ENCODE assay signal across 36 mouse cellular contexts in the genomic region with DNA sequence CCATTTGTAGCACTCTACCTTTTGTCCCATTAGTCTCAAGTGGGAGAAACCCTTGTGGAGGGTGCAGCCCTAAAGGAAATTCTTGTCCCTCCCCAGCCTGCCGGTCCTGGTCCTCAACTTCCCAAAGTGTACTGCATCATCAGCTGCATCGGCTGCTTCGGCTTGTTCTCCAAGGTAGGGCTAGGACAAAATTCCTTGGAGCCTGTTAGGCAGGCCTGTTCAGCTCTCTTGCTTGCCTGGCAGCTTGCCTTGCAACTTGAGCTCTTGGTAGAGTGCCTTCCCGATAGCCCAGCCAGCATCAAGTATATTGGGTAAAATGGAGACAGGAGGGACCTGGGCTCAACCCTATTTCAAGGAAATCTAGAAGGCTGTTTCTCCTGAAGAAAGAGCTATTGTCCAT. TPM values are rescaled to one million over a fixed set of nuclear protein-coding genes. Genes with fewer than 3 reads are reported as not detected.
A peak's percentile ranks its signal among the peaks of the same experiment; 100 is the strongest.
DNase-seq lines count a peak whose midpoint lies in the region; ATAC-seq and TF ChIP-seq lines count a peak whose summit lies in the region.
"Had no signal": no experiment of that assay in that cellular context is flagged by ENCODE, and none has a peak within 500 bp of the region (broad histone marks: within the 10 kb centered on the region; RNA-seq: fewer than 3 reads in every experiment).

No protein-coding gene starts in this region.

- H3K27ac ChIP-seq in lung, postnatal 0 days (ENCODE audit: low read length), result no peak overlapping the region
- H3K27ac ChIP-seq in hindbrain, embryonic 16.5 days (ENCODE audit: low read depth, low read length), result no peak overlapping the region
- H3K27ac ChIP-seq: embryonic facial prominence, embryonic 12.5 days; forebrain, embryonic 10.5 days; forebrain, embryonic 15.5 days; hindbrain, embryonic 12.5 days; limb, embryonic 10.5 days; limb, embryonic 15.5 days; liver, embryonic 14.5 days; lung, embryonic 15.5 days; neural tube, embryonic 12.5 days had no signal

- ATAC-seq in lung, postnatal 0 days, result peak; percentile 43
- no peak for ATAC-seq in hindbrain, embryonic 16.5 days
- ATAC-seq: forebrain, embryonic 15.5 days; intestine, postnatal 0 days; midbrain, embryonic 16.5 days; Patski had no signal

- WGBS in lung, postnatal 0 days, result 59% methylated on average over 4 of the region's 4 CpGs
- 94% methylated on average over 4 of the region's 4 CpGs for WGBS in hindbrain, embryonic 16.5 days

- H3K4me2 ChIP-seq in lung, postnatal 0 days (replicated peaks; ENCODE audit: low read depth, low read length), result no peak overlapping the region
- H3K4me2 ChIP-seq in hindbrain, embryonic 16.5 days (ENCODE audit: low read length), result no peak overlapping the region
- H3K4me2 ChIP-seq: embryonic facial prominence, embryonic 12.5 days; forebrain, embryonic 15.5 days; heart, embryonic 11.5 days; hindbrain, embryonic 12.5 days; limb, embryonic 15.5 days; lung, embryonic 15.5 days; midbrain, embryonic 11.5 days; neural tube, embryonic 12.5 days had no signal

- H3K36me3 ChIP-seq in lung, postnatal 0 days (ENCODE audit: insufficient read depth, low read length), result no peaks in the 10 kb centered on the region
- no peaks in the 10 kb centered on the region for H3K36me3 ChIP-seq in hindbrain, embryonic 16.5 days (ENCODE audit: control insufficient read depth, insufficient read depth, low read length)
- H3K36me3 ChIP-seq: embryonic facial prominence, embryonic 12.5 days; forebrain, embryonic 10.5 days; forebrain, embryonic 15.5 days; G1E; hindbrain, embryonic 12.5 days; limb, embryonic 10.5 days; limb, embryonic 15.5 days; lung, embryonic 15.5 days; neural tube, embryonic 12.5 days had no signal

- no peak overlapping the region for H3K4me3 ChIP-seq in lung, postnatal 0 days (ENCODE audit: low read depth, low read length)
- no peak overlapping the region for H3K4me3 ChIP-seq in hindbrain, embryonic 16.5 days (ENCODE audit: low read length)
- H3K4me3 ChIP-seq: embryonic facial prominence, embryonic 12.5 days; forebrain, embryonic 10.5 days; forebrain, embryonic 15.5 days; hindbrain, embryonic 12.5 days; limb, embryonic 10.5 days; limb, embryonic 15.5 days; lung, embryonic 15.5 days; myocyte; neural tube, embryonic 12.5 days had no signal

- TF ChIP-seq CTCF in lung, postnatal 0 days (IDR thresholded peaks at IDR 0.05), result no peak

- H3K9me3 ChIP-seq in lung, postnatal 0 days (ENCODE audit: low read length), result no peaks in the 10 kb centered on the region
- H3K9me3 ChIP-seq in hindbrain, embryonic 16.5 days (ENCODE audit: control insufficient read depth, low read length), result no peaks in the 10 kb centered on the region
- H3K9me3 ChIP-seq: embryonic facial prominence, embryonic 12.5 days; forebrain, embryonic 10.5 days; forebrain, embryonic 15.5 days; G1E; hindbrain, embryonic 12.5 days; limb, embryonic 10.5 days; limb, embryonic 15.5 days; lung, embryonic 15.5 days; neural tube, embryonic 12.5 days had no signal

- H3K27me3 ChIP-seq in lung, postnatal 0 days (replicated peaks; ENCODE audit: insufficient read depth, low read length), result no peaks in the 10 kb centered on the region
- no peaks in the 10 kb centered on the region for H3K27me3 ChIP-seq in hindbrain, embryonic 16.5 days (replicated peaks; ENCODE audit: control insufficient read depth, insufficient read depth, low read length)
- H3K27me3 ChIP-seq: embryonic facial prominence, embryonic 12.5 days; forebrain, embryonic 15.5 days; hindbrain, embryonic 12.5 days; limb, embryonic 15.5 days; lung, embryonic 15.5 days; neural tube, embryonic 12.5 days; Patski had no signal

- no peak overlapping the region for H3K9ac ChIP-seq in lung, postnatal 0 days (replicated peaks; ENCODE audit: low read depth)
- no peak overlapping the region for H3K9ac ChIP-seq in hindbrain, embryonic 16.5 days (ENCODE audit: low read depth, low read length)
- H3K9ac ChIP-seq: embryonic facial prominence, embryonic 12.5 days; forebrain, embryonic 15.5 days; hindbrain, embryonic 12.5 days; limb, embryonic 15.5 days; liver, embryonic 14.5 days; lung, embryonic 15.5 days; neural tube, embryonic 12.5 days had no signal

- peaks cover 4% of the 10 kb centered on the region; the same call in 1 of the 2 replicates for H3K4me1 ChIP-seq in lung, postnatal 0 days (ENCODE audit: insufficient read depth, low read depth, low read length)
- H3K4me1 ChIP-seq in hindbrain, embryonic 16.5 days (ENCODE audit: control insufficient read depth, insufficient read depth, low read depth, low read length), result no peaks in the 10 kb centered on the region
- H3K4me1 ChIP-seq: embryonic facial prominence, embryonic 12.5 days; forebrain, embryonic 10.5 days; forebrain, embryonic 15.5 days; hindbrain, embryonic 12.5 days; limb, embryonic 10.5 days; limb, embryonic 15.5 days; neural tube, embryonic 12.5 days had no signal

- TF ChIP-seq EP300 in lung, postnatal 0 days (IDR thresholded peaks at IDR 0.05), result 0 out of 2 replicates have a peak, but pooled peaks have one; percentile 22

- DNase-seq in gastrocnemius, adult 18-20 months (ENCODE audit: low spot score), result peak; percentile 14
- no peak for DNase-seq in gastrocnemius, adult 8-10 months (ENCODE audit: low spot score in 2 of 2)
- DNase-seq in NIH3T3 (ENCODE audit: low read depth), result peak; percentile 20
- DNase-seq in lung, postnatal 0 days (ENCODE audit: low spot score), result peak; percentile 65
- DNase-seq in lung, postnatal 4 days, result peak; percentile 39 to 54
- DNase-seq in ovary, postnatal 36 days (ENCODE audit: low spot score), result no peak
- DNase-seq: adrenal gland, postnatal 14 days; cerebellum, adult 11 months; cerebellum, adult 9-10 months; cerebellum, postnatal 36 days; gastrocnemius, postnatal 10 days; heart, postnatal 36 days; kidney, adult 9 months; kidney, postnatal 14 days; layer of hippocampus, adult 9-11 months; retina, postnatal 1 day; right cerebral cortex, postnatal 25 days; thymus, adult 2 months; thymus, postnatal 36 days had no signal

RNA-seq across cellular contexts. Expression of a gene that starts 8.0 kb away (rescaled TPM):
- total RNA-seq in gastrocnemius, adult 18-20 months (2021), result under 1 TPM; 0.07 to 0.24 TPM
- under 1 TPM in 1 of 4 experiments, not detected in 3; 0.59 TPM for total RNA-seq in gastrocnemius, adult 8-10 months (2022)
- polyA plus RNA-seq in lung, postnatal 0 days (2015; fragmentation: Nextera tagmentation; extraction: Ambion mirVana), result 19.6 and 20.8 TPM in 2 replicates
- 0.84 and 1.2 TPM in 2 replicates for polyA plus RNA-seq in hindbrain, embryonic 16.5 days (2015; fragmentation: Nextera tagmentation; extraction: Ambion mirVana)

RNA-seq across cellular contexts. Expression of a gene that starts 57.4 kb away (rescaled TPM):
- 100 to 1,000 TPM in 1 of 2 experiments, 10 to 100 TPM in 1; 93.7 to 103 TPM for total RNA-seq in gastrocnemius, adult 18-20 months (2021)
- 100 to 1,000 TPM; 105 to 127 (median 116) TPM for total RNA-seq in gastrocnemius, adult 8-10 months (2022)
- 155 and 168 TPM in 2 replicates for polyA plus RNA-seq in lung, postnatal 0 days (2015; fragmentation: Nextera tagmentation; extraction: Ambion mirVana)
- 65.5 and 72.5 TPM in 2 replicates for polyA plus RNA-seq in hindbrain, embryonic 16.5 days (2015; fragmentation: Nextera tagmentation; extraction: Ambion mirVana)

RNA-seq across cellular contexts. Expression of a gene that starts 57.4 kb away (rescaled TPM):
- 10 to 100 TPM; 27.6 to 30.8 TPM for total RNA-seq in gastrocnemius, adult 18-20 months (2021)
- 10 to 100 TPM; 21.0 to 33.1 (median 30.7) TPM for total RNA-seq in gastrocnemius, adult 8-10 months (2022)
- 74.1 and 80.4 TPM in 2 replicates for polyA plus RNA-seq in lung, postnatal 0 days (2015; fragmentation: Nextera tagmentation; extraction: Ambion mirVana)
- 49.8 and 50.8 TPM in 2 replicates for polyA plus RNA-seq in hindbrain, embryonic 16.5 days (2015; fragmentation: Nextera tagmentation; extraction: Ambion mirVana)

Comparison
In these comparisons a context has a peak if more than half of its experiments do, and no peak if none do; other contexts are left out.
1. DNase-seq: peak in gastrocnemius, adult 18-20 months (single experiment), NIH3T3 (single experiment), lung, postnatal 0 days (single experiment) and lung, postnatal 4 days (2 of 2); none in gastrocnemius, adult 8-10 months (0 of 2) and ovary, postnatal 36 days (single experiment).